Mouse (Mus musculus): ENCODE results near the gene Prl8a9.

Prl8a9 gene

DNA sequence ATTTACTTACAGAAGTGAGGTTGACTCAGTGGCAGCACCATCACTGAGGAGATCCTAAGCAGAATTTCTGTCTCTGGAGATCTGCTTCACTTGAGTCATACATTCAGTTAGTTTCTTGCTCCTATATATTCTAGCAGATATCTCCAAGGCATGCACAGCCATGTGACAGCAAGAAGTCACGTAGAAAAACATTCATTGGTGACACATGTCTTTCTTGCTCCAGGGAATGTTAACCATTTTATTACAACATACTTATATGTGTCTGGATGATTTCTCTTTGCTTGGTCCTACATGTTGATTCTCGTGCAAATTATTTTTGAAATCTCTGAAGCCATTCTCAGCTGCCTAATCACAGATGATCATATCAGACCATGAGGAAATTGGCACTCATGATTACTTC lies at the start of gene Prl8a9:
Prl8a9 (minus strand) TSS at position 101 of the 400 bp plus-strand sequence.
- no peak for DNase-seq (ENCODE audit: low spot score)

DNA sequence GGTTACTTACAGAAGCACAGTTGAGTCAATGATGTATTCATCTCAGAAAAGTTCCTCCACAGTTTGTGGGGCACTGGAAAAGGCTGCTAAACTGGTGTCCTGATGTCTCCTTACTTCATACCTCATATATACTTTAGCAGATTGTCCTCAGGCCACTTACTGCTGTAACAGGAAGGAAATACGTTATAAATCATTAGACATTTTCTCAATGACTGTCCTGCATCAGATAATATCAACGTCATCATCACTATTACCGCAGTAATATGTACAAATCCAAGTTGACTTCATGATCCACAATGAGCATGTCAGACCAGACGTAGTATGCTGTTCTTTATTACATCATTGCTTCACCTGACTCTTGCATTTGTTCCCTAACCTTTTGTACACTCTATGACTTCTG lies 46.1 kb upstream of the Prl8a9 start, which contains the start of gene Prl7b1:
Prl7b1 (minus strand) TSS at position 101 of the 400 bp plus-strand sequence.
- no peak for DNase-seq (ENCODE audit: low spot score)

DNA sequence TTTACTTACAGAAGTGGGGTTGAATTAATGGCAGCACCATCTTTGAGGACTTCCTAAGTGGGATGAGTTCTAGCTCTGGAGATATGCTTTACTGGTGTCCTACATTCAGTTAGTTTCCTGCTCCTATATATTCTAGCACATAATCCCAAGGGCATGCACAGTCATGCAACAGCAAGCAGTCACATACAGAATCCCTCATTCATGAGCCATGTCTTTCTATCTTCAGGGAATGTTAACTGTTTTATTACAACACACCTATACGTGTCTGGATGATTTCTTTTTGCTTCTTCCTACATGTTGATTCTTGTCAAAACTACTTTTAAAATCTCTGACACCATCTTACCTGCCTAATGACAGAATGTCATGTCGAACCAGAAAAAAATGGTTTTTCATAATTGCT lies 17.7 kb upstream of the Prl8a9 start, which contains the start of gene Prl8a1:
Prl8a1 (minus strand) TSS at position 101 of the 400 bp plus-strand sequence.
- DNase-seq (ENCODE audit: low spot score): no peak

DNA sequence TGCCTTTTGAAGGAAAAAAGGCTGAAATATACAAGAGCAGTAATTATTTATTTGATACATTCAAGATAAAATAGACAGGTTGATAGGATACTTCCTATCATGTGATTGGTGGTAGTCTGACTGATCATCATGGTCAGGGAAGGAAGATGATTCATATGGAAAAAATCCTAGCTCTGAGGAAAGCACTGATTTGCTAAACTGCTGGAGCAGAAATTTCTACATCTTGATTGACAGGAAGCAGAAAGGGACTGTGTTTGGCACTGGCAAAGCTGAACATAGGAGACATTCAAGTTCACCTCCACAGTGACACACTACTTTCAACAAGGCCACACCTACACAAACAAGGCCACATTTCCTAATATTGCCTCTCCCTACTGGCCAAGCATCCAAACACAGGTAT lies 11.1 kb downstream of the Prl8a9 start:
- no peak for DNase-seq (ENCODE audit: low spot score)

DNA sequence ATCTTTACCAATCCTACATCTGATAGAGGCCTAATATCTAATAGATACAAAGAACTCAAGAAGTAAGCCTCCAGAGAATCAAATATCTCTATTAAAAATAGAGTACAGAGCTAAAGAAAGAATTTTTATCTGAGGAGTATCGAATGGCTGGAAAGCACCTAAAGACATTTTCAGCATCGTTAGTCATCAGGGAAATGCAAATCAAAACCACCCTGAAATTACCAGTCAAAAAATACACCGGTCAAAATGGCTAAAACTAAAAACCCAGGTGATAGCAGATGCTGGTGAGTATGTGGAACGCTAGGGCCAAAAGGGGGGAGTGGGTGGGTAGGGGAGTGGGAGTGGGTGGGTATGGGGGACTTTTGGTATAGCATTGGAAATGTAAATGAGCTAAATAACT lies 41.2 kb downstream of the Prl8a9 start:
- DNase-seq (ENCODE audit: low spot score): no peak

DNA sequence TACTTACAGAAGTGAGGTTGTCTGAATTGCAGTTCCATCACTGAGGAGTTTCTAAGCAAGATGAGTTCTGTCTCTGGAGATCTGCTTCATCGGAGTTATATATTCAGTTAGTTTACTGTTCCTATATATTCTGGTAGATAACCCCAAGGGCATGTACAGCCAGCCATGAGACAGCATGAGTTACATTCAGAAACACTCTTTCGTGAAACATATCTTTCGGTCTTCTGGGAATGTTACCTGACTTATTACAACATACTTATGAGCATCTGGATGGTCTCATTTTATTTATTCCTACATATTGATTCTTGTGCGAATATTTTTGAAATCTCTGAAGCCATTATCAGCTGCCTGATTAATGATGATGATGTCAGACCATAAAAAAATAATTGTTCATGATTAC lies 51.3 kb downstream of the Prl8a9 start, which contains the start of gene Prl8a8:
Prl8a8 (minus strand) TSS at position 101 of the 400 bp plus-strand sequence.
- DNase-seq (ENCODE audit: low spot score): no peak
